Mouse (Mus musculus): ENCODE measurements around the gene Ddx27. TPM values are rescaled to one million over a fixed set of nuclear protein-coding genes. Genes with fewer than 3 reads are reported as not detected.
"Not testable (repeated sequence)": the region's sequence is repeated elsewhere in the genome, so short reads cannot be mapped to it uniquely, and the experiment has no call there.

The Ddx27 gene
- polyA plus RNA-seq, 1 experiment: not detected

DNA sequence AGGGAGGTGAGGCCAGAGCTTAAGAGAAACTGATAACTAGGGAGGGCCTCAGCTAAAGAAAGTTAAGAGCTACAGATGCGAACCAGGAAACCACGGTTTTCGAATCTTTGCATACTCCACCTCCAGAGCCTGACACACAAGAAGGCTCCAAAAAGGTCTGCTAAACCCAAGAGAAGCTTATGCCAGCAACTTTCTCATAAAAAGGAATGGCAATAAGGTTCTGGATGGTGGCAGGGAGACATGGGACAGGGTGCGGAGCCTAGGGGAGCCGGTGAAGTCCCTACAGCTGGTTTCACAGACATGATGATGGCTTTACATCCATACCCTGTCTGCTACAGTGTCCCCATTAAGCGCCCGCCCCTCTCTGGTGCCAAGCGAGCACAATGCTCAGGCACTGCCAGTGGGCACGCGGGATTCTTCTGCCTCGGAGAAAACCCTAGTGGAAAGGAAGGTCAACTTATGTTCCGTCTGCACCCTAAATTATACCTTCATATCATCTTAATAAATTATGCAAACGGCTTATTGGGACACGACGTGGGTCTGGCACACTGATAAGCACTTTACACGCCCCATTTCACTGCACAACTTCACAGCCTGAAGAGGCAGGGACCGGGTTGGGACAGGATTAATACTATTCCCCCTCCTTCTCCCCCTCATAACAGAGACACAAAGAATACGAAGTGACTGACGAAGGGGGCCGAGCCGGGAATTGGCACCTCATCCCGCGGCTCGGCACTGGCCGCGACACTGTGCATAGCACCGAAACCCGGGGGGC lies 19.8 kb upstream of the Ddx27 start:
- Histone ChIP-seq H3K4me1 (ENCODE audit: control insufficient read depth, insufficient read depth, low read length) (no peaks in the 10 kb centered on the region), H3K27ac (ENCODE audit: insufficient read depth, low read depth, low read length) (no peak overlapping the region), H3K4me3 (ENCODE audit: insufficient read depth, low read depth, low read length) (peak overlapping the region; percentile 74)
- TF ChIP-seq POLR2A (IDR thresholded peaks at IDR 0.05; ENCODE audit: insufficient read depth, low read depth, low read length) (no peak), CTCF (IDR thresholded peaks at IDR 0.05; ENCODE audit: insufficient read depth, low read depth, low read length) (no peak)
- WGBS: under 1% methylated on average over 28 of the region's 28 CpGs

GRCm38 (mm10) chr2:166995796-166996532 lies 19.0 kb upstream of the Ddx27 start, which contains the start of gene Stau1:
Gene Stau1 (minus strand): TSS chr2:166996299.
- Histone ChIP-seq H3K4me3 (ENCODE audit: insufficient read depth, low read depth, low read length) (peak within 1 kb of the TSS; percentile 74), H3K27ac (ENCODE audit: insufficient read depth, low read depth, low read length) (peak within 1 kb of the TSS; percentile 83), H3K4me1 (ENCODE audit: control insufficient read depth, insufficient read depth, low read length) (no peaks in the 10 kb centered on the region)
- TF ChIP-seq CTCF (IDR thresholded peaks at IDR 0.05; ENCODE audit: insufficient read depth, low read depth, low read length): no peak
- peak; percentile 65; the same call in 1 of the 2 replicates for TF ChIP-seq POLR2A (IDR thresholded peaks at IDR 0.05; ENCODE audit: insufficient read depth, low read depth, low read length)
- under 1% methylated on average over 83 of the region's 88 CpGs for WGBS

DNA sequence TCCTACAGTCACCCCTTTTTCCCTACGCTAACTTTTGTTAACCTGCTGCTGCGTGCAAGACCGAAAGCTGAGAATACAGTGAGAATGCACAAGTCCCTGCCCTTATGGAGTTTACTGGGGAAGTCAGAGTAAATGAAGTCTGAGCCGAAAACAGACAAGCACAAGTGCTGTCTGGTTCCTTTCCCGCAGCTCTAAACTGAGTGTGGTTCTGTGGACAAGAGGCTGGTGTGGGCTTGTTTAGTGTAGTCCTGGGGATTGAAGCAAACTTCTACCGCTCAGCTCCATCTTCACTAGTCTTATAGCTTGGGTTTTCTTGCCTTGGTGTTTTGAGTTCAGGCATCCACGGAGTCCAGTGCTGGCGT lies 18.5 kb upstream of the Ddx27 start:
- H3K27ac ChIP-seq (ENCODE audit: insufficient read depth, low read depth, low read length): peak overlapping the region; percentile 83
- 34% methylated on average over 8 of the region's 8 CpGs for WGBS
- peak overlapping the region; percentile 43 for H3K4me3 ChIP-seq (ENCODE audit: insufficient read depth, low read depth, low read length)
- TF ChIP-seq POLR2A (IDR thresholded peaks at IDR 0.05; ENCODE audit: insufficient read depth, low read depth, low read length) (no peak), CTCF (IDR thresholded peaks at IDR 0.05; ENCODE audit: insufficient read depth, low read depth, low read length) (no peak)
- H3K4me1 ChIP-seq (ENCODE audit: control insufficient read depth, insufficient read depth, low read length): no peaks in the 10 kb centered on the region

- TF ChIP-seq POLR2A (IDR thresholded peaks at IDR 0.05; ENCODE audit: insufficient read depth, low read depth, low read length): no peak
- TF ChIP-seq CTCF (IDR thresholded peaks at IDR 0.05; ENCODE audit: insufficient read depth, low read depth, low read length): no peak
- Histone ChIP-seq H3K4me3 (ENCODE audit: insufficient read depth, low read depth, low read length) (no peak overlapping the region), H3K27ac (ENCODE audit: insufficient read depth, low read depth, low read length) (no peak overlapping the region), H3K4me1 (ENCODE audit: control insufficient read depth, insufficient read depth, low read length) (no peaks in the 10 kb centered on the region)
- 72% methylated on average over 9 of the region's 9 CpGs for WGBS
These were observed 13.5 kb upstream of the Ddx27 start for GRCm38 (mm10) chr2:167001486-167001885.

GRCm38 (mm10) chr2:167004099-167004854 lies 10.7 kb upstream of the Ddx27 start:
- WGBS: 28% methylated on average over 8 of the region's 8 CpGs
- no peak for TF ChIP-seq CTCF (IDR thresholded peaks at IDR 0.05; ENCODE audit: insufficient read depth, low read depth, low read length)
- TF ChIP-seq POLR2A (IDR thresholded peaks at IDR 0.05; ENCODE audit: insufficient read depth, low read depth, low read length): no peak

DNA sequence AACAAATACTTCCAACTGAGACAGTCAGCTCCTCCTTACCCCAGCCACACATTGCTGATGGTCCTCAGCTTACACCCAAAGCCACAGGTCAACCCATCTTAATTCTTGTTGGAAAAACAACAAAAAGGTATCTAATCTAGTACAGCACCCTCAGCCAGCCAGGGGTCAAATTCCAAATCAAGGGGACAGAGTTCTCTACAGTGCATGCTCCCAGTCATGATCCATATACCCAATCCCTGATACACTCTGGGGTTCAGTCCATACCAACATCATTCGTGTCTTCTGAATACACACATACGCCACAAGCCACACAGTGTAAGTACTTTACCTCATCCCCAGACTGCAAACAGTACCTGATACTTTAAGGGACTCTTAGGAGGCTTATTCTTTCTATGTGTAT lies 8.6 kb upstream of the Ddx27 start:
- H3K4me3 ChIP-seq (ENCODE audit: insufficient read depth, low read depth, low read length): no peak overlapping the region
- no peak overlapping the region for H3K27ac ChIP-seq (ENCODE audit: insufficient read depth, low read depth, low read length)
- TF ChIP-seq CTCF (IDR thresholded peaks at IDR 0.05; ENCODE audit: insufficient read depth, low read depth, low read length): no peak
- no peaks in the 10 kb centered on the region for H3K4me1 ChIP-seq (ENCODE audit: control insufficient read depth, insufficient read depth, low read length)
- 86% methylated on average over 2 of the region's 2 CpGs for WGBS

More at GRCm38 (mm10) chr2:167004099-167004854, 10.7 kb upstream of the Ddx27 start:
- no peaks in the 10 kb centered on the region for H3K4me1 ChIP-seq (ENCODE audit: control insufficient read depth, insufficient read depth, low read length)
- no peak overlapping the region for H3K27ac ChIP-seq (ENCODE audit: insufficient read depth, low read depth, low read length)
- no peak overlapping the region for H3K4me3 ChIP-seq (ENCODE audit: insufficient read depth, low read depth, low read length)

DNA sequence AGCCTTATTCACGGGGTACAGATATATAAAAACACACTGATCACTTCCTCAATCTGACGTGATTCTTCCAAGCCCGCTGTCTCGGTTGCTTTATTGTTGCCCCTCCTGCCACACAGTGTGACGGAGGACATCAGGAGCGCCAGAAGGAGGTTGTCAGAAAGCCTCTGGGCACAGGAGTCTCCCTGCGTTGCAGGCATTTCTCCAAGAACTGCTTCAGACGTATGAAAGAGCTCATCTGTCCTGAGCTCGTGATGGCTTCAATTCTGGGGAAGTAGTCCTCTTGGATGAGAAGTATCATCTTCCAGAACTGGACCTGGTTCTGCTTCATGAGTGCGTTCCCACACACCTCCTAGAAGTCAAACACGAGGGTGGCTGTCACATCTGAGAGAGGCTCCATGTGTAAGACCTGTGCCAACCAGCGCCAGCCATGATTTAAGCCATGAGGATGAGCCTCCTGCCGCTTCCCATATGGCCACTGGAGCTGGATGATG lies 7.9 kb upstream of the Ddx27 start:
- WGBS: 71% methylated on average over 13 of the region's 13 CpGs
- Histone ChIP-seq H3K4me3 (ENCODE audit: insufficient read depth, low read depth, low read length) (no peak overlapping the region), H3K4me1 (ENCODE audit: control insufficient read depth, insufficient read depth, low read length) (no peaks in the 10 kb centered on the region), H3K27ac (ENCODE audit: insufficient read depth, low read depth, low read length) (no peak overlapping the region)
- TF ChIP-seq POLR2A (IDR thresholded peaks at IDR 0.05; ENCODE audit: insufficient read depth, low read depth, low read length) (no peak), CTCF (IDR thresholded peaks at IDR 0.05; ENCODE audit: insufficient read depth, low read depth, low read length) (no peak)

GRCm38 (mm10) chr2:167007565-167007964 lies 7.4 kb upstream of the Ddx27 start:
- not testable (repeated sequence) for H3K4me1 ChIP-seq (ENCODE audit: control insufficient read depth, insufficient read depth, low read length); H3K27ac ChIP-seq (ENCODE audit: insufficient read depth, low read depth, low read length); H3K4me3 ChIP-seq (ENCODE audit: insufficient read depth, low read depth, low read length)
- WGBS: 71% methylated on average over 4 of the region's 4 CpGs

DNA sequence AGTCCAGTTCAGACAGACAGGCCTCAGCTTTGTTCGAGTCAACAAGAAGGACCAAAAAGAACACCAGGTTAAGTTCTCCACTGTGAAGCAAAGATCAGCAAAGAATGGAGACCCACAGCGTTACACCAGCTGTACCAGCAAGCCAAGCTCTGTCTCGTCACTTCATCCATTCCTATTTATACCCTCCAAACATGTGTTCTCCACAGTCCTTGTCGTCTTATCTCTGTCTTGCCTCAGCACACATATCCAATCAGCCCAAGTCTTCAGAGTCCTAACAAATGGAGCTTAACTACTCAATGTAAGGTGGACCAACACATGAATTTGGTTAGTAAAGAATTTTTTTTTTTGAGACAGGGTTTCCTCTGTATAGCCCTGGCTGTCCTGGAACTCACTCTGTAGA lies 5.5 kb upstream of the Ddx27 start:
- Histone ChIP-seq H3K4me1 (ENCODE audit: control insufficient read depth, insufficient read depth, low read length) (peaks cover under 1% of the 10 kb centered on the region; the same call in 1 of the 2 replicates), H3K4me3 (ENCODE audit: insufficient read depth, low read depth, low read length) (no peak overlapping the region), H3K27ac (ENCODE audit: insufficient read depth, low read depth, low read length) (no peak overlapping the region)
- TF ChIP-seq CTCF (IDR thresholded peaks at IDR 0.05; ENCODE audit: insufficient read depth, low read depth, low read length) (no peak), POLR2A (IDR thresholded peaks at IDR 0.05; ENCODE audit: insufficient read depth, low read depth, low read length) (no peak)
- 72% methylated on average over 4 of the region's 4 CpGs for WGBS
